Mouse (Mus musculus): ENCODE data around the gene Supv3l1. TPM values are rescaled to one million over a fixed set of nuclear protein-coding genes. Genes with fewer than 3 reads are reported as not detected.
"Not testable (repeated sequence)": the region's sequence is repeated elsewhere in the genome, so short reads cannot be mapped to it uniquely, and the experiment has no call there.

Gene Supv3l1
- polyA plus RNA-seq, 1 experiment from 2014 or later = 27.0 TPM

DNA sequence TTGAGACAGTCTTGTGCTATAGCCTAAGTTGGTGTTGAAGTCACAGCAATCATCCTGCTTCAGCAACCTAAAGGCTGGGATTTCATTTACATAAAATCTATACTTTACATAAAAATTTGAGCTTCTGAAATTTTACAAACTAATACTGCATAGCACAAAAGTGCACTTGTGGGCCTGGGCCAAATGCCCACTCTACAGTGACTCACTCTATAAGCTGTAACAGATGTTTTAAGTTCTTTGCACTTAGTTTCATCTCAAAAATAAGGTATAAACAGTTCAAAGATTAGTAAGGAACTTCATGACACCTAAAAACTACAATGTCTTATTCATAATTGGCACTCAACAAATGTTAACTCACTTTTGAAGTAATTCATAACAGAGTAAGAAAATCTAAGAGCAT is 11.8 kb upstream of the Supv3l1 start:
- H3K27me3 ChIP-seq (replicated peaks) = no peaks in the 10 kb centered on the region
- H3K36me3 ChIP-seq = peaks cover 72% of the 10 kb centered on the region
- no peak overlapping the region for H3K9ac ChIP-seq
- H3K4me1 ChIP-seq = no peaks in the 10 kb centered on the region
- H3K4me3 ChIP-seq = no peak overlapping the region
- H3K27ac ChIP-seq (replicated peaks) = no peak overlapping the region
- H3K9me3 ChIP-seq = no peaks in the 10 kb centered on the region
- H3K4me2 ChIP-seq = no peak overlapping the region
- no peak for ATAC-seq (ENCODE audit: extremely low read depth, insufficient number of reproducible peaks, low FRiP score, low TSS enrichment)

DNA sequence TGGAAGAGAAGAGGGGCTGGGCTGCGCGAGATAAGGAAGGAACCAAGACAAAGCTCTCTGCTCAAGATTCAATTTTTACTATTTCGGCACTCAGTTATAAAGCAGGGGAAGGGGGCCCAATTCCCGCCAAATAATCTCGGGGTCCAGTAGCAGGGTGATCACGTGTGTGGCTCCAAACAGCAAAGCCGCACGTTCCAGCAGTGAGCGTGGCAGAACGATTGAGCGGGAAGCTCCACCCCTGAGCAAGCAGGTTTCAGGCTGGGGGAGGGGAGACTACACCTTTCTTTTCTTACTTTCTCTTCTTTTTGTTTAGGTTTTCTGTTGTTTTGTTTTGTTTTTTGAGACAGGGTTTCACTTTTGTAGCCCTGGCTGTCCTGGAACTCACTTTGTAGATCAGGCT is 2.5 kb upstream of the Supv3l1 start:
- Histone ChIP-seq H3K36me3 (peaks cover 33% of the 10 kb centered on the region), H3K4me1 (peaks cover 19% of the 10 kb centered on the region)
- not testable (repeated sequence) for H3K4me2 ChIP-seq; H3K4me3 ChIP-seq; H3K9me3 ChIP-seq; H3K27ac ChIP-seq (replicated peaks); ATAC-seq (ENCODE audit: extremely low read depth, insufficient number of reproducible peaks, low FRiP score, low TSS enrichment); H3K27me3 ChIP-seq (replicated peaks); H3K9ac ChIP-seq
- WGBS = 62% methylated on average over 11 of the region's 11 CpGs

DNA sequence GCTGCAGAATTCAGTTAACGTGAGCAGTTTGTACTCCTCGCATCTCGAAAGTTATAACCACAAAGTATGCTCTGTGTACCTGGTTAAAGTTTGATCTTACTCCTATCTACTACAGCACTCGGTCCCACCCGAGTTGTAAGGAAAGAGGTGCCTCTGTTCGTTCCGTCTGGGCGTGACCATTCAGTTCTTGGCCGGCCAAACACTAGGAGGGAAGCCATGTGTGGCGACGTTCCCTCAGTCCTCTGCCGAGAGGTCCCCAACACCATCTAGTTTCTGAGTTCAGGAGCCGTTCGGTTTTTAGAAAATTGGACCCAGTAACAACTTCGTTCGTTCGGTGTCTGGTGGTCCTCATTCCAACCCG is 722 bp upstream of the Supv3l1 start:
- Histone ChIP-seq H3K4me3 (peak overlapping the region; percentile 94), H3K4me2 (peak overlapping the region; percentile 79), H3K27ac (replicated peaks) (peak overlapping the region; percentile 86), H3K4me1 (peaks cover 19% of the 10 kb centered on the region), H3K9ac (peak overlapping the region; percentile 99), H3K9me3 (no peaks in the 10 kb centered on the region), H3K27me3 (replicated peaks) (no peaks in the 10 kb centered on the region), H3K36me3 (peaks cover 35% of the 10 kb centered on the region)
- WGBS = 33% methylated on average over 18 of the region's 18 CpGs
- no peak for ATAC-seq (ENCODE audit: extremely low read depth, insufficient number of reproducible peaks, low FRiP score, low TSS enrichment)

DNA sequence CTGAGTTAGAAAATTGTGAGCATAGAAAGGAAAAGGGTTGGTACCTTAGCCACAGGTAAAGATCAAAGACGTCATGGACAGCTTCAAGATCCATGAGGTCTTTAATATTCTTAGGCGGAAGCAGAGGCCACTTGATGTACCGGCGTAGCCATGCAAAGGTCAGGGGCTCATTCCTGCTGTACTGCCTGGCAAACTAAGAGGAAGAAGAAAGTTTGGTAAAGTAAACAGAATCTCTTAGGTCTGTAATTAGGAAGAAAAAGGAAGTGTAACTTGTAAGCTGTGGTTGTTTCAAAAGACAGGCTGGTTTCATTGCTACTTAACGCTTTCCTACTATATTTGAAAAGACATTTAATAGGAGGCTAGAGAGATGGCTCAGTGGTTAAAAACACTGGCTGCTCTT is 19.1 kb downstream of the Supv3l1 start:
- Histone ChIP-seq H3K4me3 (no peak overlapping the region), H3K9me3 (no peaks in the 10 kb centered on the region), H3K4me1 (peaks cover 6% of the 10 kb centered on the region), H3K27me3 (replicated peaks) (no peaks in the 10 kb centered on the region), H3K27ac (replicated peaks) (no peak overlapping the region), H3K9ac (no peak overlapping the region), H3K4me2 (no peak overlapping the region), H3K36me3 (peaks cover 79% of the 10 kb centered on the region)
- WGBS = 96% methylated on average over 5 of the region's 5 CpGs
- ATAC-seq (ENCODE audit: extremely low read depth, insufficient number of reproducible peaks, low FRiP score, low TSS enrichment) = no peak

DNA sequence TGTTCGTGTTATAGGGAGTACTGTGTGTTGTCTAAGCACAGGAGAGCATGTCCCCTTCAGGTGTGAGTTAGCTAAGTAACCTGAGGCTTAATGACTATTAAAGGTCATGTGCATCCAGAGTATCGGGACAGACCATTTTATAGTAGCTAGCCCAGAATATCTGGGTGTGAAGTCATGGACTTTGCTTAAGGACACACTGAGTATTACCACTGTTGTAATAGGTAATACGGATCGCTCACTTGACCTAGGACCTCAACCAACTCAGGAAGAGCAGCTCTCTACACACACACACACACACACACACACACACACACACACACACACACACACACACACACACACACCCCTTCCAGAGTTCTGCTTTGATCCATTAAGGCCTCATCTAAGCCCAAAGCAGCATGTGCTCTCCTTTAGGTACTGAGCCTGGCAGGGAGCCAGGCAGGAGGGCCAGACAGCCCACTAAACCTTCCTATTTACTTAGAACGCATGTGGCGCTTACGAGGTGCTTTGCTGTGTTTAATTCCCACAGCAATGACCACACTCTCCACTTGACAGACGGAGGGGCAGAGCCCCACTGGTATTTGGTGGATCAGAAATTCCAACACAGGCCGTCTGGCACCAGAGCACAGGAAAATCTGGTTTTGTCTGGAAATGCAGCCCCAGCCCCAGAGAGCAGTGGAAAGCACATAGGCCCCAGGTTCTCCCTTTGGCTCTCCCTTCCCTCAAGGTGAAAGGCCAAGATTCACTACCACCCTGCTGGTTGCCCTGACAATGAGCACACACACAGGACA is 24.3 kb downstream of the Supv3l1 start:
- H3K27me3 ChIP-seq (replicated peaks) = no peaks in the 10 kb centered on the region
- H3K36me3 ChIP-seq = peaks cover 28% of the 10 kb centered on the region
- H3K9me3 ChIP-seq = no peaks in the 10 kb centered on the region
- H3K4me3 ChIP-seq = no peak overlapping the region
- WGBS = 47% methylated on average over 9 of the region's 9 CpGs
- ATAC-seq (ENCODE audit: extremely low read depth, insufficient number of reproducible peaks, low FRiP score, low TSS enrichment) = no peak
- 0 out of 2 replicates have a peak overlapping the region, but pooled peaks have one; percentile 42 for H3K27ac ChIP-seq (replicated peaks)
- H3K4me2 ChIP-seq = no peak overlapping the region
- H3K4me1 ChIP-seq = peaks cover 31% of the 10 kb centered on the region
- peak overlapping the region; percentile 54; the same call in 1 of the 2 replicates for H3K9ac ChIP-seq

DNA sequence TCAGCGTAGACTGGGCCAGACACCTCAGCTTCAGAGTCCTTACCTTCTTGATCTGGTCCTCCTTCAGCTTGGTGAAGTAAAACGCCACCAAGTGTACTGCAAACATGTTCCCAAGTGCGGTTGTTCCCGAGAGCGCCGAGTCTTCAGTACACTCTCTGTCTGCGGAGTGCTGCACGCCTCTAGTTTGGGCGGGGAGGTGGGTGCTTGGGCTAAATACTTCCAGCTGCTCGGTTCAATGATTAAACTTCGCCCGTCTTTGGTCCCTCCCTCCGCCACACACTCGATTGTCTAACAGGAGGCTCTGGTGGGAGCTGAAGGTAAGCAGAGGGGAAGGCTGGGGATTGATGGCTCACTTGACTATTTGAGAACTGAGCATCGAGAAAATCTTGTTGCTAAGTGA is 27.3 kb downstream of the Supv3l1 start, which contains the start of gene Hkdc1:
TSS of gene Hkdc1 (minus strand) at position 237 of the 400 bp plus-strand sequence.
- Histone ChIP-seq H3K27me3 (replicated peaks) (no peaks in the 10 kb centered on the region), H3K9ac (no peak within 1 kb of the TSS), H3K4me3 (no peak within 1 kb of the TSS), H3K27ac (replicated peaks) (peak within 1 kb of the TSS; percentile 58), H3K4me2 (no peak within 1 kb of the TSS), H3K4me1 (peaks cover 31% of the 10 kb centered on the region), H3K36me3 (no peaks in the 10 kb centered on the region), H3K9me3 (no peaks in the 10 kb centered on the region)
- no peak for ATAC-seq (ENCODE audit: extremely low read depth, insufficient number of reproducible peaks, low FRiP score, low TSS enrichment)
- 59% methylated on average over 15 of the region's 15 CpGs for WGBS

DNA sequence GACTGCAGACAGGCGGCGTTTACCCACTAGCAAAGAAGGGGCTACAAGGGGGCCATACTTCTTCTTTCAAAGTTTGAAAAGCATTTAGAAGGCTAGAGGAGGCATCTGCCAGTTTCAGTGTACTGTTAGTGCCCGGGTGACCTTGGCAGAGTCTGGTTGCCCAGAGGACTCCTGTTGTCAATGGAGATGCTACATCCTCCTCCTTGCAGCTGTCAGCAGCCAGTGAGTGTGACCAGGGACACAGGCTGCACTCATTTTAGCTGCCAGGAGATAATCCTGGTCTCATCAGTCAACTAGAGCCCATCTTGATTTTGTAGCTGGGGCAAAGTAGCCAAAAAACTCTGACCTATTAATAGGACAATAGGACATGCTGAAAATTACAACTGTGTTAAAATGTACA is 28.4 kb downstream of the Supv3l1 start:
- Histone ChIP-seq H3K9me3 (no peaks in the 10 kb centered on the region), H3K9ac (0 out of 2 replicates have a peak overlapping the region, but pooled peaks have one; percentile 1), H3K36me3 (no peaks in the 10 kb centered on the region), H3K4me3 (no peak overlapping the region), H3K27ac (replicated peaks) (peak overlapping the region; percentile 58), H3K4me2 (no peak overlapping the region), H3K4me1 (peaks cover 31% of the 10 kb centered on the region), H3K27me3 (replicated peaks) (no peaks in the 10 kb centered on the region)
- 48% methylated on average over 3 of the region's 3 CpGs for WGBS
- ATAC-seq (ENCODE audit: extremely low read depth, insufficient number of reproducible peaks, low FRiP score, low TSS enrichment) = 0 out of 2 replicates have a peak, but pooled peaks have one; percentile 54

DNA sequence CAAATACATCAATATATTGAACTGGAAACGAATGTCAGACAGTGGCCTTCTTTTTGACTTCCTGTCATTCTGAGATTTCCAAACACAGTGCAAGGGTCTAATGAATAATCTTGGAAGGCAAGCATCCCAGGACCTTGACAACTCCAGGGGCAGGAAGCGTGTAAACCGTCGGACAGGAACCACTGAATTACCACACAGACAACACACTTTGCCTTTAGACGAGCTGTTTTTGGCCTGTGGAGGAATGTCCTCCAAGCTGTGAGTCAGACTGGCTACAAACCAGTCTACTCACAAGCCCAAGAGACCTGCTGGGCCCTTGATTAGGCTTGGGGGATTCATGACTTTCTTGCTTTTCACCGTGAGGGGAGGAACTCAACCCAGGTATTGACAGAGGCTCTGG is 29.1 kb downstream of the Supv3l1 start:
- Histone ChIP-seq H3K4me3 (no peak overlapping the region), H3K36me3 (no peaks in the 10 kb centered on the region), H3K4me1 (peaks cover 25% of the 10 kb centered on the region), H3K27ac (replicated peaks) (peak overlapping the region; percentile 58), H3K4me2 (no peak overlapping the region), H3K9ac (no peak overlapping the region), H3K27me3 (replicated peaks) (no peaks in the 10 kb centered on the region), H3K9me3 (no peaks in the 10 kb centered on the region)
- WGBS = 58% methylated on average over 6 of the region's 6 CpGs
- no peak for ATAC-seq (ENCODE audit: extremely low read depth, insufficient number of reproducible peaks, low FRiP score, low TSS enrichment)

DNA sequence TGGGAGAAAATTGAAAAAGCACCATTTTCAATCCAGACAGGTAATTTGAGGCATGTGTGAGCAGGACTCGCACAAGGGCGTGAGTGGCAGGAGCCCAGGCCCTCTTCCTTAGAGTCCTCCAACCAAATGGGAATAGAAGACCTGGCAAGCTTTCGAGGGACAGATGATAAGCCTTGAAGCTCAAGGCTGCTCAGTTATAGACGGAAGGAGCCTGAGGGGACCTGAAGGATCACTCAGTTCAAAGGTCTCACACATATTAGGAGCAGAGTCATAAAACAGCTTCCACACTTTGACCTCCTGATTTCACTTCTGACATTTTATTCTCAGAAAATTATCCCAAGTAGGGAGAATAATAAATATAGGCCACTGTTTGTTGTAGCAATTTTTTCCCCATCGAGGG is 30.1 kb downstream of the Supv3l1 start:
- H3K4me1 ChIP-seq = peaks cover 18% of the 10 kb centered on the region
- 84% methylated on average over 5 of the region's 5 CpGs for WGBS
- H3K9me3 ChIP-seq = no peaks in the 10 kb centered on the region
- H3K36me3 ChIP-seq = no peaks in the 10 kb centered on the region
- H3K4me2 ChIP-seq = no peak overlapping the region
- no peaks in the 10 kb centered on the region for H3K27me3 ChIP-seq (replicated peaks)
- H3K27ac ChIP-seq (replicated peaks) = no peak overlapping the region
- no peak overlapping the region for H3K4me3 ChIP-seq
- no peak overlapping the region for H3K9ac ChIP-seq
- no peak for ATAC-seq (ENCODE audit: extremely low read depth, insufficient number of reproducible peaks, low FRiP score, low TSS enrichment)

DNA sequence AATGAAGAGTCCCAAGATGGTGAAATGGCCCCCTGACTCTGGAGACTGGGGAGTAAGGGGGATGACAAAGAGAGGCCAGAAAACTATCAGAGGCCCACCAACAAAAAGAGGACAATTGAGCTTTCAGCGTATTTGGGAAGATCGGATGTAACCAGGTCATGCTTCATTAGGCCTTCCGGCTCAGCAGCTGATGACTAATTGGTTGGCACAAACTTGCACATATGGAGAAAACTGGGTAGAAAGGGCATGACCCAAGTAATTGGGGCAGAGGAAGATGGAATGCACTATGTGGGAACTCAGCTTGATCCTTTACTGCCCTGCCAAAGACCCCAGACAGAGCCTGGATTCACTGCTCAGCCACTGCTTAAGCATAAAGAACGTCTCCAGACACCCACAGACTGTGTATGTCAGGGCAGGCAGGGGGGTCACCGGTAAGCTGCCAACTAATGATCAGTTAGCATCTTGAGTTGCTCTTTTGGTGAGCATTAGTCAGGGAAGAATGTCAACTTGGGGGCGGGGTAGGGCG is 30.6 kb downstream of the Supv3l1 start:
- no peak for ATAC-seq (ENCODE audit: extremely low read depth, insufficient number of reproducible peaks, low FRiP score, low TSS enrichment)
- no peaks in the 10 kb centered on the region for H3K36me3 ChIP-seq
- 83% methylated on average over 7 of the region's 7 CpGs for WGBS
- no peak overlapping the region for H3K4me2 ChIP-seq
- H3K9ac ChIP-seq = no peak overlapping the region
- H3K4me3 ChIP-seq = no peak overlapping the region
- no peak overlapping the region for H3K27ac ChIP-seq (replicated peaks)
- no peaks in the 10 kb centered on the region for H3K27me3 ChIP-seq (replicated peaks)
- H3K9me3 ChIP-seq = no peaks in the 10 kb centered on the region
- H3K4me1 ChIP-seq = peaks cover 22% of the 10 kb centered on the region

DNA sequence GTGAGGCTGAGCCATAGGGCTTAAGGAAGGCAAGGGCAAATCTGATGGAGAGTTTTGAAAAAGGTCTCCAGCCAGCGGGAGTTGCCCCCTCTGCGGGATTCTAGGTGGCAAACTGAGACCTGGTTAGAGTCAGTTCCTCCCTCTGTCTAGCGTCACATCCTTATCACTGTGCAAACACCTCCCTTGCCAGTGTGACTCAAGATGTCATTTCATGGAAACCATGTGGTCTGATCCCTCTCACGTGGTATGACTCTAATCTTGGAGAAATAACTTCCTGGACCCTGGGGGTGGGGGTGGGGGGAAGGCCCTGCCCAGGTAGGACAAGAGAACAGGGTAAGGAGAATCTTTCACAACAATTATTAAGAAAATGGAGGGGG is 35.9 kb downstream of the Supv3l1 start:
- peaks cover 22% of the 10 kb centered on the region for H3K4me1 ChIP-seq
- H3K4me3 ChIP-seq = no peak overlapping the region
- H3K27ac ChIP-seq (replicated peaks) = 0 out of 2 replicates have a peak overlapping the region, but pooled peaks have one; percentile 54
- no peak overlapping the region for H3K4me2 ChIP-seq
- 6% methylated on average over 4 of the region's 4 CpGs for WGBS
- ATAC-seq (ENCODE audit: extremely low read depth, insufficient number of reproducible peaks, low FRiP score, low TSS enrichment) = 0 out of 2 replicates have a peak, but pooled peaks have one; percentile 11
- H3K9me3 ChIP-seq = no peaks in the 10 kb centered on the region
- H3K36me3 ChIP-seq = no peaks in the 10 kb centered on the region
- no peak overlapping the region for H3K9ac ChIP-seq
- peaks cover 17% of the 10 kb centered on the region for H3K27me3 ChIP-seq (replicated peaks)

All from heart, embryonic 13.5 days (tissue).